Mouse (Mus musculus) CH12.LX (cell line): Measurements from ENCODE around the gene Wrap53. TPM values are rescaled to one million over a fixed set of nuclear protein-coding genes. Genes with fewer than 3 reads are reported as not detected.

Experiments
- polyA plus RNA-seq: library from polyadenylated mRNA; unstranded; fragments of >175 nt; gene quantifications from 2 replicates; pipeline ENCODE4 v1.2.1, GENCODE M21; 2012; ENCODE audit warnings: low read depth; ENCODE audit not compliant: insufficient read length
- total RNA-seq, 2 experiments: library from RNA; depleted of rRNA; stranded (reverse); fragments of 300-350 nt in 1 of 2; fragments of >200 nt in 1 of 2; gene quantifications; 2 replicates each; pipeline ENCODE4 v1.2.3; 2012 to 2014

Wrap53 gene
- total and polyA plus RNA-seq, 3 experiments: 25.4 to 36.0 (median 34.2) TPM

Other genes starting within 250 kb of the Wrap53 start
Only the 20 nearest of the 30 such genes appear.
- 28.4 and 37.4 TPM in 2 replicates for gene Cyb5d1, start 184.6 kb downstream of the Wrap53 start, total RNA-seq (2012; rRNA removed)
- gene Cyb5d1, start 184.6 kb downstream of the Wrap53 start, total RNA-seq (2014; rRNA removed): 27.3 and 29.3 TPM in 2 replicates
- gene Cyb5d1, start 184.6 kb downstream of the Wrap53 start, polyA plus RNA-seq: 29.5 and 33.2 TPM in 2 replicates
- gene Tmem88, start 182.0 kb downstream of the Wrap53 start, total RNA-seq (2012; rRNA removed): 0.25 and 0.38 TPM in 2 replicates
- not detected in 2 replicates for gene Tmem88, start 182.0 kb downstream of the Wrap53 start, total RNA-seq (2014; rRNA removed)
- 0.16 and 0.22 TPM in 2 replicates for gene Tmem88, start 182.0 kb downstream of the Wrap53 start, polyA plus RNA-seq
- gene Kdm6b, start 166.6 kb downstream of the Wrap53 start, total RNA-seq (2012; rRNA removed): 2.9 and 5.7 TPM in 2 replicates
- gene Kdm6b, start 166.6 kb downstream of the Wrap53 start, total RNA-seq (2014; rRNA removed): 0.36 and 0.66 TPM in 2 replicates
- 6.0 and 7.2 TPM in 2 replicates for gene Kdm6b, start 166.6 kb downstream of the Wrap53 start, polyA plus RNA-seq
- gene Dnah2, start 31.1 kb downstream of the Wrap53 start, total RNA-seq (2012; rRNA removed): under 0.01 TPM in 1 of 2 replicates, not detected in the other
- gene Dnah2, start 31.1 kb downstream of the Wrap53 start, total RNA-seq (2014; rRNA removed): not detected in 2 replicates
- 0.03 and 0.04 TPM in 2 replicates for gene Dnah2, start 31.1 kb downstream of the Wrap53 start, polyA plus RNA-seq
- gene Efnb3, start 20.1 kb downstream of the Wrap53 start, total RNA-seq (2012; rRNA removed): 1.1 and 1.3 TPM in 2 replicates
- 0.56 and 1.0 TPM in 2 replicates for gene Efnb3, start 20.1 kb downstream of the Wrap53 start, total RNA-seq (2014; rRNA removed)
- gene Efnb3, start 20.1 kb downstream of the Wrap53 start, polyA plus RNA-seq: 2.7 and 2.8 TPM in 2 replicates
- gene Trp53, start 104 bp upstream of the Wrap53 start, total RNA-seq (2012; rRNA removed): 104 and 107 TPM in 2 replicates
- gene Trp53, start 104 bp upstream of the Wrap53 start, total RNA-seq (2014; rRNA removed): 15.7 and 24.9 TPM in 2 replicates
- 309 and 372 TPM in 2 replicates for gene Trp53, start 104 bp upstream of the Wrap53 start, polyA plus RNA-seq
- not detected in 2 replicates for gene Atp1b2, start 25.7 kb upstream of the Wrap53 start, total RNA-seq (2012; rRNA removed)
- not detected in 2 replicates for gene Atp1b2, start 25.7 kb upstream of the Wrap53 start, total RNA-seq (2014; rRNA removed)
- gene Atp1b2, start 25.7 kb upstream of the Wrap53 start, polyA plus RNA-seq: 0.09 and 0.11 TPM in 2 replicates
- not detected in 2 replicates for gene Shbg, start 37.6 kb upstream of the Wrap53 start, total RNA-seq (2012; rRNA removed)
- gene Shbg, start 37.6 kb upstream of the Wrap53 start, total RNA-seq (2014; rRNA removed): not detected in 2 replicates
- gene Shbg, start 37.6 kb upstream of the Wrap53 start, polyA plus RNA-seq: not detected in 2 replicates
- 0.38 TPM in 1 of 2 replicates, not detected in the other for gene Sat2, start 41.8 kb upstream of the Wrap53 start, total RNA-seq (2012; rRNA removed)
- gene Sat2, start 41.8 kb upstream of the Wrap53 start, total RNA-seq (2014; rRNA removed): not detected in 2 replicates
- not detected in 2 replicates for gene Sat2, start 41.8 kb upstream of the Wrap53 start, polyA plus RNA-seq
- 96.4 and 104 TPM in 2 replicates for gene Fxr2, start 52.7 kb upstream of the Wrap53 start, total RNA-seq (2012; rRNA removed)
- 83.3 and 101 TPM in 2 replicates for gene Fxr2, start 52.7 kb upstream of the Wrap53 start, total RNA-seq (2014; rRNA removed)
- gene Fxr2, start 52.7 kb upstream of the Wrap53 start, polyA plus RNA-seq: 90.5 and 103 TPM in 2 replicates
- gene Sox15, start 75.1 kb upstream of the Wrap53 start, total RNA-seq (2012; rRNA removed): 0.17 and 0.34 TPM in 2 replicates
- gene Sox15, start 75.1 kb upstream of the Wrap53 start, total RNA-seq (2014; rRNA removed): not detected in 2 replicates
- gene Sox15, start 75.1 kb upstream of the Wrap53 start, polyA plus RNA-seq: 0.48 and 0.54 TPM in 2 replicates
- 110 and 150 TPM in 2 replicates for gene Mpdu1, start 82.4 kb upstream of the Wrap53 start, total RNA-seq (2012; rRNA removed)
- 175 and 210 TPM in 2 replicates for gene Mpdu1, start 82.4 kb upstream of the Wrap53 start, total RNA-seq (2014; rRNA removed)
- 185 and 210 TPM in 2 replicates for gene Mpdu1, start 82.4 kb upstream of the Wrap53 start, polyA plus RNA-seq
- 74.8 and 82.2 TPM in 2 replicates for gene Cd68, start 85.9 kb upstream of the Wrap53 start, total RNA-seq (2012; rRNA removed)
- gene Cd68, start 85.9 kb upstream of the Wrap53 start, total RNA-seq (2014; rRNA removed): 122 TPM in 2 replicates
- gene Cd68, start 85.9 kb upstream of the Wrap53 start, polyA plus RNA-seq: 235 and 343 TPM in 2 replicates
- gene Eif4a1, start 92.2 kb upstream of the Wrap53 start, total RNA-seq (2012; rRNA removed): 1,622 and 2,071 TPM in 2 replicates
- gene Eif4a1, start 92.2 kb upstream of the Wrap53 start, total RNA-seq (2014; rRNA removed): 2,161 and 2,200 TPM in 2 replicates
- 1,500 and 1,728 TPM in 2 replicates for gene Eif4a1, start 92.2 kb upstream of the Wrap53 start, polyA plus RNA-seq
- 116 and 157 TPM in 2 replicates for gene Senp3, start 101.8 kb upstream of the Wrap53 start, total RNA-seq (2012; rRNA removed)
- gene Senp3, start 101.8 kb upstream of the Wrap53 start, total RNA-seq (2014; rRNA removed): 256 TPM in 2 replicates
- 303 and 317 TPM in 2 replicates for gene Senp3, start 101.8 kb upstream of the Wrap53 start, polyA plus RNA-seq
- 0.08 and 0.21 TPM in 2 replicates for gene Tnfsf13, start 105.5 kb upstream of the Wrap53 start, total RNA-seq (2012; rRNA removed)
- gene Tnfsf13, start 105.5 kb upstream of the Wrap53 start, total RNA-seq (2014; rRNA removed): 0.32 and 0.35 TPM in 2 replicates
- 0.63 and 1.0 TPM in 2 replicates for gene Tnfsf13, start 105.5 kb upstream of the Wrap53 start, polyA plus RNA-seq
- gene Tnfsf12, start 115.6 kb upstream of the Wrap53 start, total RNA-seq (2012; rRNA removed): not detected in 2 replicates
- gene Tnfsf12, start 115.6 kb upstream of the Wrap53 start, total RNA-seq (2014; rRNA removed): not detected in 2 replicates
- 0.26 TPM in 1 of 2 replicates, not detected in the other for gene Tnfsf12, start 115.6 kb upstream of the Wrap53 start, polyA plus RNA-seq
- gene Tnfsfm13, start 115.8 kb upstream of the Wrap53 start, total RNA-seq (2012; rRNA removed): 0.08 TPM in 2 replicates
- gene Tnfsfm13, start 115.8 kb upstream of the Wrap53 start, total RNA-seq (2014; rRNA removed): not detected in 2 replicates
- 0.25 TPM in 1 of 2 replicates, not detected in the other for gene Tnfsfm13, start 115.8 kb upstream of the Wrap53 start, polyA plus RNA-seq
- 44.5 and 45.0 TPM in 2 replicates for gene Polr2a, start 178.4 kb upstream of the Wrap53 start, total RNA-seq (2012; rRNA removed)
- gene Polr2a, start 178.4 kb upstream of the Wrap53 start, total RNA-seq (2014; rRNA removed): 10.3 and 14.8 TPM in 2 replicates
- 137 and 162 TPM in 2 replicates for gene Polr2a, start 178.4 kb upstream of the Wrap53 start, polyA plus RNA-seq
- gene Slc35g3, start 181.7 kb upstream of the Wrap53 start, total RNA-seq (2012; rRNA removed): not detected in 2 replicates
- not detected in 2 replicates for gene Slc35g3, start 181.7 kb upstream of the Wrap53 start, total RNA-seq (2014; rRNA removed)
- gene Slc35g3, start 181.7 kb upstream of the Wrap53 start, polyA plus RNA-seq: not detected in 2 replicates